Mouse (Mus musculus): ENCODE measurements around the gene Plppr2. TPM values are rescaled to one million over a fixed set of nuclear protein-coding genes. Genes with fewer than 3 reads are reported as not detected.
A peak's percentile ranks its signal among the peaks of the same experiment; 100 is the strongest.

Gene Plppr2
- total and polyA plus RNA-seq, 3 experiments, result 21.7 to 120 (median 31.7) TPM

DNA sequence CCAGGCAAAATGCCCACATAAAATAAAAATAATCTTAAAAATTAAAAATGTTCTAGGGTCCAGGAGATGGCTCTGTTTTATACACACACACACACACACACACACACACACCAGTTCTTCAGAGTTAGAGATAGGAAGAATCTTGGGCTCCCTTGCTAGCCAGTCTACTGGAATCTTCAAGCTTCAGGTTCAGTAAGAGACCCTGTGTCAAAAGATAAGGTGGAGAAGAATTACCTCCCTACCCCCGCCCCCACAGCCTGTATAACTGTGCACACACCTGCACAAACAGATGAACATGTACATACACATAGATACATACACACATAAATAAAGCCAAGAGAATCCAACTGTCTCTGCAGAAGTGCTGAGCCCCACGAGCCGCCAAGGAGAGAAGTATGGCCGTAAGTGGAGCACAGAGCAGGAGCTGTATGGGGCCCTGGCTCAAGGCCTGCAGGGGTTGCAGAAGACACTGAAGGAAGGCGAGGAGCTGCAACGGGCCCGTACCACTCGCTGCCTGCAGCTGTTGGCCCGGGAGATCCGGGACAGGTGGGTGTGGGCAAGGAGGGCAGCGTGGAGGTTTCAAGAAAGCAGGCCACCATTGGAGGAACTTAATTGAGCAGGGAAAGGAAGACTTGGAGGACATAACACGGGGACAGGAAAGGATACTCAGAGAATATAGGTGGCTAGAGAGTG, 4.2 kb upstream of the Plppr2 start:
- DNase-seq, result no peak

DNA sequence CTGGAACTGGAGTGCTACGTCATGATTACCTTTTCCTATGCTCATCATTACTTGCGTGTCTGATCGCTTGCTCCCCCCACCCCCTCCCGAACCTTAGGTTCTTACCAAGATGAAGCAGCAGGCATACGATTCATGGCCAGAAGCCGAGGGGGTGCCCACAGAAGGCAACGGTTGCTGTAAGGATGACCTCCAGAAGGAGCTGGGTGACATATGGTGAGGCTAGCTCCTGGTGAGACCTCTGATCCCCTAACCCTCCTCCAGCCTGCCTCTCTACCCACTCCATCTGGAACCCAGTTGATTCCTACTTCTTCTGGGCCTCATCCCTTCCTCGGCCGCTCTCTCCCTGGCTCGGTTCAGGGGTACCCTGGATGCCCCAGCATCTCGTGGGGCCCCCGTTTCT, 2.8 kb upstream of the Plppr2 start:
- DNase-seq, result no peak

DNA sequence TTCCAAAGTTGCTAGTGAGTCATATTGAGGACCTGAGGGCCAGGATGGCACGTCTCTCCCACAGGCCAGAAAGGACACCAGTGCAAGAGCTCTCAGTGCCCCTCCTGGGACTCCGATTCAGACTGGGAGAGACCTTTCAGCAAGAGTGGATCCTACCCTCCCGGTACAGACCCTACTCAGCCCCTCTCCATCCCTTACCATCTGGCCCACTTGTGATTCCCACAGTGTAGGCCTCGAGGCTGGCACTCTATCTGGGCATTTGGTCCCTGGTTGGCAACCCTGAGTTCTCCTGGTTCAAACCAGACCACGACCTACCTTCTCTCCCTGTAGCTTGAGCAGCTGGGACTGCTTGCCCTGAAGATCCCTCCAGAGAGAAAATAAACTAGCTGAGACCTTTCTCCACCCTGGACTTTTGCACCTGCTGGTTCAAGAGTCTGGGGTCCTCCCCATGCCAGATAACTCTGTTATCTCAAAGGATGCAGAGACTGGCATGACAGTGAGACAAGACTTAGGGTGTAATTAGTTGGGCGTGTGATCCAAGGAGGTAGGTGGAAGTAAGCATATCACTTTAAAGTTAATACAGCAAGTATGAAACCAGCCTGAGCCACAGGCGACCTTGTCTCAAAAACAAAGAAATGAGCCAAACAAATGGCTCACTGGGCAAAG, 1.2 kb upstream of the Plppr2 start:
- no peak for DNase-seq

DNA sequence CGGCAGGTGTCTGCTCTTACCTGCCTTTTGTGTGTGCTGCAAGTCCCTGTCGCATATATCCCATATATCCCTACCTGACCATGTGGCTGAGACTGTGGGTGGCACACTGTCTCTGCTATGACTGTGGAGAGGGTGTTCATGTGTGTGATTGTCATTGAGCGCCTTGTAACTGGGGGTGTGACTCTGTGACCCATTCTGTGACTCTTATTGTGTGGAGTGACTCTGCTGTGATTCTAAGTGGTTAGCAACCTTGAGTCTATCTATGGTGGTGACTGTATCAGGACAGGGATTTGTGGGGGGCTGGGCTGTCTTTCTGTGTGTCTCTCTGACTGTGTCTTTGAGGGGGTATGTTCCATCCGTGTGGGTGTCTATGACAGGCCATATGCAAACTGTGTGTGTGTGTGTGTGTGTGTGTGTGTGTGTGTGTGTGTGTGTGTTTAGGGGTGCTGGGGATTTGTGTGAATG, 910 bp downstream of the Plppr2 start:
- peak; percentile 40 for DNase-seq

DNA sequence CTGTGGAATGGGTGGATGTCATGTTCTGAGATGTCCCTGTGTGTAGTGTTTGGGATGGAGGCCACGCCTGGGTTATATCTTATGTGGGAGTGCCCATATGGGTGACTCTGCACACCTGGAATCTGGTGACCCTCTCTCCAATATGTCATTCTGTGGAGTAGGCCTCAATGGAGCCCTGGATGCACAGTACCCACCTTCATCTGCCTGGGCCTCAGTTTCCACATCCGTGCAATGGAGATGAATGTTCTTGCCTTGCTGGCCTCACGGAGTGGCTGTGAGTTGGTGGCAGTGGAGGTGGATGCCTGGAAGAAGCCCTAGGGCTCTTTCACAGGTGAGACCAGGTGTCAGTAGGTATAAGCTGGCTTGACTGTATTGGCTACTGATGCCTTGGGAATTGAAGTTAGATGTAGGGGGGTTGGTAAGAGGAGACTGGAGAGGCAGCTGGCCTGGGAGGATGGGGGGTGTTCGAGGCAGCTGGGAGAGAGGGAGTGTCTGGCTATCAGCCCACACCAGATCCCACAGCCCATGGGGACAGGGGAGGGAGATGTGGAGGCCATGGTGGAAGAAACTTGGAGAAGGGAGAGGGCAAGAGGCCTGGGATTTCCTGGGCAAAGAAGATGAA, 1.5 kb downstream of the Plppr2 start:
- no peak for DNase-seq

DNA sequence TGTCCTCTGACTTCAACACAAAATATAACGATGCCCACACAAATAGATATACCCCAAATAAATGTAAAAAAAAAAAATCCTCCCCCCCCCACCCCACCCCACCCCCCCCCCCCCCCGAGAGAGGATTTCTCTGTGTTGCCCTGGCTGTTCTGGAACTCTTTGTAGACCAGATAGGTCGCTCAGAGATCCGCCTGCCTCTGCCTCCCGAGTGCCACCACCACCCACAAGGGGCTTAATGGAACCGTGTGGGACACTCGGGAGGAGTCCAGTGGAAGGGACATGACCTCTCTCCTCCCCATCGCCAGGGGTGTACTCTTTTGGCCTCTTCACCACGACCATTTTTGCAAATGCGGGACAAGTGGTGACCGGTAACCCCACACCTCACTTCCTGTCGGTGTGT, 6.2 kb downstream of the Plppr2 start:
- DNase-seq, result no peak

DNA sequence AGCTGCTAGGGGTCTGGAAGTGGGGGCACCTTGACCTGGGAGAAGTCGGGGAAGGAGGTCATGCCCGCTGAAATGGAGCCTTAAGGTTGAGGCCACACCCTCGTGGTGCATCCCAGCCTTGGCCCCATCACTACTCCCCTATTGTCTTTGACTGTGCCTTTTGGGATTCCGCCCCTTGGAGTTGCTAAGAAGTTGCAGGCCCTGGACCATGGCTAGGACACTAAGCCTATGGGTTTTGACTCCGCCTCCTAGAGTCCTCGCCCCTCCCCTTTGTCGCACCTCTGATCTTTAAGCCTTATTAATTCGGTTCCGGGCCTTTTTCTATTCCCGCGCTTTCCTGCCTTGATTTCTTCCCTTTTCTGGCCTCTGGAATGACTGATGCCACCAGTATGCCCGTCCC, 6.8 kb downstream of the Plppr2 start:
- no peak for DNase-seq

DNA sequence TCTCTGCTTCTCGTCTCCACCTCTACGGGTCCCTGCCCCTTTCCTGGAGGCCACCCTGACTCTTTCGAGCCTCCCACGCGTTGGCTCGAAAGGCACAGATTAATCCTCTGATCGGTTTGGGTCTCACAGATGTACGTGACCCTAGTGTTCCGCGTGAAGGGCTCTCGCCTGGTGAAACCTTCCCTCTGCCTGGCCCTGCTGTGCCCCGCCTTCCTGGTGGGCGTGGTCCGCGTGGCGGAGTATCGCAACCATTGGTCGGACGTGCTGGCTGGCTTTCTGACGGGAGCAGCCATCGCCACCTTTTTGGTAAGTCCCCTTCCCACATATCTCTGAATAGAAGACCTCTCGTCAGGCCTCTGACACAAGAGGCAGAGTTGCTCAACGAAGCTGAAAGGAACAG, 7.4 kb downstream of the Plppr2 start:
- no peak for DNase-seq

DNA sequence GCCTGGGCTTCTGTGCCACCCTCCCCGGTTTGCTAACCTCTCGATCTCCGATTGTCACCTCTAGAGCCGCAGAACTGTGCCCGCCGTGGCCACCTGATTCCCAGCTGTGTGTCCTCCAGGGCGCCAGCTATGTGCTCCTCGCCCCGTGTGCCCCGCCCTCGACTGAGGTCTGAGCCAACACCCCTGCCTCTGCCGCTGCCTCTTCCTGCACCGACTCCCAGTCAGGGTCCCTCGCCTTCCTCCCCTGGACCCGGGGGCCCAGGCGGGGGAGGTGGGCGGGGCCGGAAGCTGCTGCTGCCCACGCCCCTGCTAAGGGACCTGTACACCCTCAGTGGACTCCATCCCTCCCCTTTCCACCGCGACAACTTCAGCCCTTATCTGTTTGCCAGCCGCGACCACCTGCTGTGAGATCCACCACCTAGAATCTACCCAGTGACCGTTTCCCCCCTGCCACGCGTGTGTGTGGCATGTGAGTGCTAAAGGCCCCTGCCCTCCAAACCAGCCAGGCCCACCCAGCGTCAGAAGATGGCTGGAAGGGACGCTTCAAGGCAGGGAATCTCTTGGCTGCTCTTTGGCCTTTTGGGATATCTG, 10.8 kb downstream of the Plppr2 start:
- no peak for DNase-seq

DNA sequence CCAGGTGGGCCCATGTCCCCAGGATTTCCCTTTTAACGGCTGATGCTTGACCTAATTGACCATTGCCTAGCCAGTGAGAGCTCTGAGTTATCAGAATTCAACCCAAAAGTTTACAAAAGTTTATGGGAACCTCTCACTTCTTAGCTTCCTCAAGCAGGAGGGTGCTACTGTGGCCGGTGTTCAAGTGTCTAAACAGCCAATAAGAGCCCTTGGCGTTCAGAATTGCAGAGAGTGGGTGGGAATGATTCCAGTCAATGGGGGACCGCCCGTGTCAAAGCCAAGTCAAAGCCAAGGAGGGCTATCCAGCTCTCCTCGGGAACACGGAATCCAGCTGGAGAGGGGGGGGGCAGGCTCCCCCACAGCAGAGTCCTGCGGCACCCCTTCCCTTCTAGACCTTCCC, 11.3 kb downstream of the Plppr2 start:
- no peak for DNase-seq

DNA sequence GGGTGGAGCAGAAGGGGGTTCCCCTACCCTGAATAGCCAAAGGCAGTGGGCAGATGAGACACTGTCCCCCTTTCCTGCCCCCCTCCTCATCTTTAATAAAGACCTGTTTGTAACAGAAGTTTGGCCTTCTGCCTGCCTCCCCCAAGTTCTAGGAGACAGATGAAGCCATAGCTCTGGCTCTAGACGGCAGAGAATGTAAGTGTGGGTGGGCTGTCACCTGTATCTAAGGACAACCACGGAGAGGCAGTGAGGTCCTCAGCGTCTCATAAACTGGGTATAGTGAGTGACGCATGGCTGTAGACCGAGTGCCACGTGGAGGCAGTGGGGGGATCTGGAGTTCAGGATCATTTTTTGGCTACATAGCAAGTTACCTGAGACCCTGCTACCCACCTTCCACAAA, 12.0 kb downstream of the Plppr2 start:
- DNase-seq, result no peak

DNA sequence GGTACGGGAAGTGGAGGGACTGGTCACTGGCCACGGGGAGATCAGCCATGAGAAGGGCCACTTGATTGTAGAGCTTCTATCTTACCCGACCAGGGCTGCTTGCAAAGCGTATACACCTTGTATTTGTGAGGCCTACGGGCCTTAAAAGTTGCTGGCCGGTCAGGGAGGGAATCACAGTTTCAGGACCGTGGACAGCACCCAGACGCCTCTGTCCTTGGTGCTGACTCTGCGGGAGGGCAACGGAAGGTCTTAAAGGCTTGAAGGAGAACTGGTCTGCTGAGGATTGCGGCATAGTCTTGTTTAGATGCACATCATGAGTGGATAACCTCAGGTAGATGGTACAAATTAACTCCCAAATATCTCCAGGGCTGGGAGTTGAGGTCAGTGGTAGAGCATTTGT, 13.5 kb downstream of the Plppr2 start:
- DNase-seq, result peak; percentile 63

DNA sequence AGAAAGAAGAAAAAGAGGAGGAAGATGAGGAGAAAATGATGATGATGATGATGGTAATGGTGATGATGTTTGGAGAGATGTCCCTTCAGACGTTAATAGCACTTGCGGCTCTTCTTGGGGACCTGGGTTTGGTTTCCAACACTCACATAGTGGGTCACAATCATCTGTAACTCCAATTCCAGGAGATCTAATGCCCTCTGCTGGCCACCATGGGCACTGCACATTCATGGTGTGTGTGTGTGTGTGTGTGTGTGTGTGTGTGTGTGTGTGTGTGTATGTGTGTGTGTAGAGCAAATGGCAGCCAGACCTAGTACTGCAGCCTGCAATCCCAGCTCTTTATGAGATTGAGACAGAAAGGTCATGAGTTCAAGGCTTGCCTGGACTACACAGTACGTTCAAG, 15.1 kb downstream of the Plppr2 start:
- no peak for DNase-seq

DNA sequence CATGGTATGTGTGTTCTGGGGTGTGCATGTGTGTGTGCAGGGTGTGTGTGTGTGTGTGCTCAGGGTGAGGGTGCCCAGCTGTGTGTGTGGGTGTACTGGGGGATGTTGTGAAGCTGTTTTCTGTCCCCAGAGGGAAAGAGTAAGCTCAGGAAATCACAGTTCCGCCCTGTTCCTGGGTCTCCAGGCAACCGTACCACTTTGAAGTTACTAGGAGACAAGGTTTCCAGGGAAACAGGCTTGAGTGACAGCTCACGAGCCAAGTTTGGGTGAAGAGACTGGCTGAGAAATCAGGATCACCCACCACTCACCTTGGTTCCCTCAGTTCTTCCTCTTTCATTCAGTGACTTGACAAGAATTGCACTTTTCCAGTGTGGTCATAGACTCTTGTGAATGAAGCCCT, 16.8 kb downstream of the Plppr2 start:
- DNase-seq, result no peak

DNA sequence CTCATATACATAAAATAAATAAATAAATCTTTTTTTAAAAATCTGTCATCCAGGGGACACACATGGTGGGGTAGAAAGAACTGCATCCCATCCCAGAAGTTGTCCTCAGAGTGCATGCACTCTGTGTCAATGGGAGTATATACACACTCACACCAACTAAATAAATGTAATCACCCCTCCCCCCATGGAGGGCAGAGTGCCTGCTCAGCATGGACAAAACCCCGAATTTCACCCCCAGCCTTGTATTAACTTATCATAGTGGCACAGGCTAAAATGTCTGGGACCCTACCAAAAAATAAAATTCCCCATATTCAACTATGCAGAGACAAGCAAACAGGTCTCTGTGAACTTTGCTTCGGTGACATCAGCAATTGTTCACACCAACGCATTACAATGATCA, 17.8 kb downstream of the Plppr2 start:
- no peak for DNase-seq

DNA sequence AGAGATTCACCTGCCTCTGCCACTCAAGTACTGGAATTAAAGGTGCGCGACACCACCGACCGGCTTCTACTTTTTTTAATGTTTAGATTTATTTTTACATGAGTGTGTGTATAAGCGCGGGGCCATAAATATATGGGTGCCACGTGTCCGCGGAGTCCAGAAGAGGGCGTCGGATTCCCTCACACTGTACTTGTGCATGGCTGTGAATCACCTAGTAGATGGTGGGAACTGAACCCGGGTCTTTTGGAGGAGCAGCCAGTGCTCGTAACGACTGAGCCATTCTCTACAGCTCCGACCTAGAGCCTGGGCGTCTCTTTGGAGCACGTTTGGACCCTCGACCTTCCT, 18.4 kb downstream of the Plppr2 start:
- DNase-seq, result no peak

DNA sequence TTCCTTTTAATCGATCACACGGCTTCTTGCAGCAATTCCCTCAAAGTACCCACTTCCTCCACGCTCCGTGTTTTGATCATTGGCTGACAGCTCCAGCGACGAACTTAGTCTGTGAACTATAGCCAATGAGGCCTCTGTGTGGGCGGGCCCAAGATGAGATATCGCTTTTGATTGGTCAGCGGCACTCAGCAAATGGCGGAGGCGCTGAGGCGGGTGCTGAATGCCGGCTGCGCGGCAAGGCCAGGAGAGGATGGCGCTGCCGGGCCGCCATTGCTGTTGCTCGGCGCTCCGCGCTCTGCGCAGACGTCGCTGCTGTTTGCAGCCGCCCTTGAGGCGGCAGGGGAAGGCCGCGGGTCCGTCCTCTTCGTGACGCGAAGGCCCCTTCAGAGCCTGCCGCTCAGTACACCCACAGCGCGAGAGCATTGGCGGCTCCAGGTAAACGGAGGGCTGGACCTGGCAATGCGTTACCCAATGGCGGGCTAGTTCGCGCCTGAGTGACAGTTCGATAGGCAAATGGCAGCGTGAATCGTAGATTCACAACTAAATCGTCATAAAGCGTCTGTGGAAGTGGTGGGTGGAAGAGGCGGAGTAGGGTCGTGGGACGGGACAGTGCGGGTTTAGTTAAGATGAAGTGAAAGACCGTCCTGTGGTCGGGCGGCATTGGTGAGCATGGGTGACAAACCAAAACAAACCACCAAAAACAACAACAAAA, 18.9 kb downstream of the Plppr2 start, which contains the start of gene Swsap1:
TSS of gene Swsap1 (plus strand) at position 186 of the 712 bp plus-strand sequence.
- DNase-seq, result peak; percentile 99

DNA sequence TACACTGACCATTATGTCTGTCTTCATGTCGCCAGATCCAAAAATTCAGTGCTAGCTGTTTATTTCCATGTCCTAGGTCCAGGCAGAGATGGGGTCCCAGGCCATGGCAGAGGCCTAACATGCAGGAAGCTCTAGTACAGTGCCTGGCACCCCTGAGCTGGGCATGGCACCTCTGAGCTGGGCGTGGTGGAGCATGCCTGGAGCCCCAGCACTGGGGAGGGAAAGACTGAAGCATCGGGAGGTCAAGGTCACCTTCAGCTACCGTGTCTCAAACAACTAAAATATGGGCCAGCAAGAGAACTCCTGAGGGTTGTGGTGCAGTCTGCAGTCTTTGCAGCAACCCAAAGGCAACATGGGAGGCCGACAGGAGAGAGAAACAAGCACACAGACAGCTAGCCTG, 21.5 kb downstream of the Plppr2 start:
- DNase-seq, result no peak

DNA sequence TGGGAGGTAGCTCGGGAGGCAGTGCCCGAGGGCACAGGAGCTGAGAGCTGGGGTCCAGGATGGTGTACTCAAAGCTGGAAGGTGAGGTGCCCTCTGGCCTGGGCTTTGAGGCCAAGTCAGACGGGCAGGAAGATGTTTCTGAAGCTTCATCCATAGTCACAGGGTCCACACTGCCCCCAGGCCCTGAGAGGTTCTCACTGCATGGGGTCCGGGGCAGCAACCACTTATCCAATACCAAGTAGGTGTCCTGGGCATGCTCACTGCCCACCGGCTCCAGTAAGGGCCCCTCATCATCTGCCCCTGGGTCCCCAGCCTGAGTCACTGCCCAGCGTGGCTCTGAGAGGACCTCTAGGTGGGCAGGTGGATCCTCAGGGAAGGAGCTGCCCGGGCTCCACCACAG, 22.4 kb downstream of the Plppr2 start:
- DNase-seq, result no peak

DNA sequence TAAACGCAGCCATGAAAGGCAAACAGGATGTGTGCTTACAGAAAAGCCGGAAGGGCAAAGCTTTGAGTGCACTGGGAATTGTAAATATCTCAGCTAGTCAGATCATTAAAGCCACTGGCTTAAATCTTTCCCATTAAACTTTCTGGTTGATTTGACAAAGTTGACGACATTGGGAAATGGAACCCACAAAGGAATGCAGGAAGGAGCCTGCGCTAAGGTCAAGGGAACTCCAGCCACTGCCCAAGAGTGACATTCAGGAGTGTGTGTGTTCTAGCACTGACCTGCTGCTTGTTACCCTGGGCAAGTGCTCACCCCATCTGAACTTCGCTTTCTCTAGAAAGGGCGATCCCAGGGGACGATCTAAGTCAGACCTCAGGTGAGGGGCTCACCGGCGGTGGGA, 23.3 kb downstream of the Plppr2 start:
- no peak for DNase-seq

DNA sequence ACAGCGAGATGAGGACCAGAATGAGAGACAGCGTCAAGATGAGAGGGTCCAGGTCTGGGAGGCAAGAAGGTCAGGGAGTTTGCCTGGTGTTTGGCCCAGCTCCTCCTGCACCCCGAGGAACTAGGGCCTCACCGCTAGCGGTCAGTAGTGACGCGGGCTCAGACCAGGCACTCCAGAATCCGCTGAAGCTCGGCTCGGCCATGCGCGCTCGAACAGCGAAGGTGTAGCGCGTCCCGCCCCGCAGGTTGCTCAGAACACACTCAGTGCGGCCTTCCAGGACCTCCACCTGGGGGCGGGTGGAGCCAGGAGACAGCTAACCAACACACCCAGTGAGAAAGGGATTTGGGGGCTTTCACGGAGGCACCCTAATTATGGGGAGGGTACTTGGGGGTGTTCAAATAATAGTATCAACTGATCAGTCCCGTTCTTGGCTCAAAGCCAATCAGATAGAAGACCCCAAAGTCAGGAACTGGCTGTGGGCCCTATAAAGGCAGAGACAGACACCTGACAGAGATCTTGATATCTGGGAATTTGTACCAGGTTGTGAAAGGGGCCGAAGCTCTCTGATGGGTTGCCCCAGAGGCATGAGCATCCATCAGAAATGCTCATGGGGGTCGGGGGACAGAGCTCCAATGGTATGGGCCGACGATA, 23.9 kb downstream of the Plppr2 start:
- peak; percentile 34 for DNase-seq

Data from adrenal gland, adult 2 months (tissue).